Mouse (Mus musculus) intestine, embryonic 14.5 days (tissue): ENCODE measurements around the gene P4htm. TPM values are rescaled to one million over a fixed set of nuclear protein-coding genes. Genes with fewer than 3 reads are reported as not detected.

Experiments
- ATAC-seq: fragments of 200-750 bp; cut with Nextera tagmentation; replicated peaks from 2 replicates; pipeline ENCODE4 v1.8.0; 2017; ENCODE audit warnings: low read depth, moderate number of reproducible peaks, moderate TSS enrichment, moderate library complexity; ENCODE audit not compliant: low FRiP score, low TSS enrichment
- DNase-seq: peaks from one replicate; pipeline ENCODE4 v3.0.0-alpha.2; 2018; ENCODE audit warnings: low spot score
- H3K27ac ChIP-seq: fragments of 300-500 bp; sonication (generic); 2 replicates; pipeline ENCODE4 v1.5.1; 2014; ENCODE audit warnings: low read depth, mild to moderate bottlenecking, control low read depth
- H3K27me3 ChIP-seq: fragments of 300-500 bp; sonication (generic); replicated peaks from 2 replicates; pipeline ENCODE4 v1.6.1; 2014; ENCODE audit warnings: low read length, control low read depth; ENCODE audit not compliant: control insufficient read depth, insufficient read depth
- H3K36me3 ChIP-seq: fragments of 300-500 bp; sonication (generic); 2 replicates; pipeline ENCODE4 v1.6.1; 2014; ENCODE audit warnings: low read length, control low read depth; ENCODE audit not compliant: control insufficient read depth, insufficient read depth
- H3K4me1 ChIP-seq: fragments of 300-500 bp; sonication (generic); replicated peaks from 2 replicates; pipeline ENCODE4 v1.6.1; 2014; ENCODE audit warnings: low read length, control low read depth, mixed read lengths; ENCODE audit not compliant: control insufficient read depth, insufficient read depth
- H3K4me2 ChIP-seq: fragments of 300-500 bp; sonication (generic); 2 replicates; pipeline ENCODE4 v1.6.1; 2014; ENCODE audit warnings: low read length
- H3K4me3 ChIP-seq: fragments of 300-500 bp; sonication (generic); 2 replicates; pipeline ENCODE4 v1.5.1; 2014; ENCODE audit warnings: low read depth, low read length, control low read depth, mixed read lengths
- H3K9ac ChIP-seq: fragments of 300-500 bp; sonication (generic); 2 replicates; pipeline ENCODE4 v1.6.1; 2014; ENCODE audit warnings: mild to moderate bottlenecking, low read length
- H3K9me3 ChIP-seq: fragments of 300-500 bp; sonication (generic); 2 replicates; pipeline ENCODE4 v1.6.1; 2016; ENCODE audit warnings: low read length, control low read depth; ENCODE audit not compliant: control insufficient read depth
- WGBS: fragments of 180-500 bp; shearing (Covaris S2); extraction: QIAGEN DNeasy Blood & Tissue Kit; methylation state at CpG from one replicate; pipeline ENCODE4 v1.1.7; 2014; 5-methylcytosine and 5-hydroxymethylcytosine counted together
- polyA plus RNA-seq: library from polyadenylated mRNA; unstranded; fragments of >200 nt; fragmentation: Nextera tagmentation; extraction: Ambion mirVana; gene quantifications from 2 replicates; pipeline ENCODE4 v1.2.1, GENCODE M21; 2014

P4htm gene
- polyA plus RNA-seq, 1 experiment from 2014 or later: 5.9 TPM

DNA sequence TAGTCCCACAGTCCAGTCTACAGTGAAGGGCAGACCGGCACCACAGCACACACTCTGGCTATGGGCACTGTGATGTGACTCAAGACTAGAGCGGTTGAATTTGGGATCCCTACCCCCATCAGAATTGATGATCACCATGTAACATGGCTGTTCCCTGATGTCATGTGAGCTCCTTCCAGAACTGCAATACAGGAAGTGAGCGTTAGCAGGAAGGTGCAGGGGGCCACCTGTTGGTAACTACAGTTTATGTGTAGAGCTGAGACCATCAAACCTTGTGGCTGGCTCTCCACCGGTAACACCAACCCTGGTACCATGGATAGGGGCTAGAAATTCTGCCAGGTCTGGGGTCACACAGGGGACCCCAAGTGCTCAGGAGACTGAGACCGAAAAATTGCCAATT lies 8.2 kb downstream of the P4htm start:
- H3K9me3 ChIP-seq: no peaks in the 10 kb centered on the region
- peaks cover 24% of the 10 kb centered on the region for H3K4me1 ChIP-seq
- WGBS: 56% methylated on average over 5 of the region's 5 CpGs
- no peaks in the 10 kb centered on the region for H3K36me3 ChIP-seq
- no peak for ATAC-seq
- no peak overlapping the region for H3K27ac ChIP-seq
- no peaks in the 10 kb centered on the region for H3K27me3 ChIP-seq
- no peak overlapping the region for H3K4me3 ChIP-seq
- no peak overlapping the region for H3K9ac ChIP-seq
- DNase-seq: no peak
- no peak overlapping the region for H3K4me2 ChIP-seq

DNA sequence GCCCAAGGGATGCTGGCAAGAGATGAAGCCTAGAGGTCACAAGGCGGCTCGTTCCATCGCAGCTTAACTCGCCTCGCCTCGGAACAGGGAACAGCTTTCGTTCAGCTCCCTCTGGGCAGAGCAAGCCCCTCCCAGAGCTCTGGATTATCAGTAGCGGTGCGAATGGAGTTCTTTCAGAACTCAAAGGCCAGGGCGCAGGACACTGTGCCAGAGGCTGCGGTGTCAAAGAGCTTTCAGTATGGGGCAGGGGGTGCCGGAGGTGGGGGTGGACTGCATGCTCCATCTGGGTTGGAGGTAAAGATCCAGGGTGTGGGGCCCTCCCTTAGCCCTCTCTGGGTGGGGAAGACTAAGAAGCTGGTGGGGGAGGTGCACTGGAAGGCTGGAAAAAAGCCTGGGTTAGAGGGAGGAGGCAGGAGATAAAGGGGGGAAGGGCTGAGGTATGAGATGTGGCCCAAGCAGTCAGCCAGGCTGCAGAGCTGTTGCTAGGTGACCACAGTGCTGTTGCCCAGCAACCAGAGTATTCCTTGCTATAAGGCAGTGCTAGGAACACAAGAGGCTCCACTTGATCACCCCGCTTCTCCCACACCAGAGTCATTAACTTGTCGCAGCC lies 9.8 kb downstream of the P4htm start:
- Histone ChIP-seq H3K4me3 (no peak overlapping the region; the same call in 1 of the 2 replicates), H3K9ac (0 out of 2 replicates have a peak overlapping the region, but pooled peaks have one; percentile 25)
- peak; percentile 93 for ATAC-seq

DNA sequence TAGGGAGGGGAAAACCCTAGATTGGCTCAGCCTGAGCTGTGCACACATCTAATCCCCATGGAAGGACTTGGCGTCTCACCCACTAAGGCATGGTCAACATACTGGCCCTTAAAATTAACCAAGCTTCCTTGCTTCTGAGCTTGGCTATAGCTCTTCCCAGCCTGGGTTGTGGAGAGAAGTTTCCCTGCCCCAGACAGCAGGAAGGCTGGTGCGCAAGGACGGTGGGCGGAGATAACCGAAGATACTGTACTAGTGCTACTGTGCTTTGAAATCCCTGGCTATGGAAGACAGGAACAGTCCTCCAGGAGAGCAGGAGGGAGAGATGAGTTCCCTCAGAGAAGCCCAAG lies 18.1 kb downstream of the P4htm start:
- 51% methylated on average over 5 of the region's 5 CpGs for WGBS
- no peak for ATAC-seq
- Histone ChIP-seq H3K27ac (peak overlapping the region; percentile 91), H3K9ac (peak overlapping the region; percentile 74), H3K4me3 (peak overlapping the region; percentile 70; the same call in 1 of the 2 replicates), H3K36me3 (peaks cover 20% of the 10 kb centered on the region), H3K9me3 (no peaks in the 10 kb centered on the region), H3K4me2 (peak overlapping the region; percentile 81), H3K27me3 (no peaks in the 10 kb centered on the region), H3K4me1 (peaks cover 25% of the 10 kb centered on the region)
- DNase-seq: no peak

More for the DNA sequence above, 9.8 kb downstream of the P4htm start:
- H3K9me3 ChIP-seq: no peaks in the 10 kb centered on the region
- peak overlapping the region; percentile 78 for H3K27ac ChIP-seq
- DNase-seq: peak; percentile 82
- WGBS: 3% methylated on average over 14 of the region's 14 CpGs
- H3K36me3 ChIP-seq: no peaks in the 10 kb centered on the region
- H3K4me2 ChIP-seq: peak overlapping the region; percentile 42
- H3K4me1 ChIP-seq: peaks cover 24% of the 10 kb centered on the region
- H3K27me3 ChIP-seq: no peaks in the 10 kb centered on the region

DNA sequence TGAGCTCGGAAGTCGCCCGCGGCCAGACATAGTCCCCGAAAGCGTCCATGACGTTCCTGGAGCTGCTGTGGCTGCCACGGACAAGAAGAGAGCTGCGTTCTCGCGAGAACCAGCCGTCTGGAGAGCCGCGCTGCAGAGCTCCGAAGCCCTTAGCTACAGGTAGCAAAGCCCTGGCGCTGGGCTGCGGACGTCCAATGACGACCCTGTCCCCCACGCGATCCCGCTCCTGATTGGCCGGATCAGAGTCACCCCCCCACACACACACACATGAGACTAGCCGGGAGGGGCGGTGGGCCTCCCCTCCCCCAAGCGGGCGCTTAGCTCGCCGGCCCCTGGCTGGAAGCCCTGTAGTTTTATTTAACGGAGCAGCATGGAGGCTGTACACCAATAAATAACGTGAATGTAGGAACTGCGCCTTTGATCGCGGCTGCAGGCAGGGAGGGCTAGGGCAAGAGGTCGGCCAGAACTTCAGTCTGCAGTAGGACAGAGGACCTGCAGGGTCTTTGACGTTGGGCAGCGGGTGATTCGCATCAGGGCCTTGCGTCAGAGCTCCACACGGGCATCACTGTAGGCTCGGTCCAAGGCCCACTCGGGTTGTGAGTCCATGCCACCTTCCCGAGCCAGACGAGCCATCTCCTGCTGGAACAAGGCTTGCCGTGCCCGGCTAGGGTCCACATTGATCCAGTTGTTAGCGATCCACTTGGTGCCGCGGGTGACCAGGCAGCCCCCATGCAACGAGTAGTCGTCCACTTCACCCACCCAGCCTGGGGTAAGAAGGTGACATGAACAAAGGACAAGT lies 18.7 kb downstream of the P4htm start, which contains the start of gene Wdr6:
TSS of gene Wdr6 (minus strand) at position 195 of the 799 bp plus-strand sequence.
- Histone ChIP-seq H3K4me1 (peaks cover 30% of the 10 kb centered on the region), H3K27ac (peak within 1 kb of the TSS; percentile 91)

DNA sequence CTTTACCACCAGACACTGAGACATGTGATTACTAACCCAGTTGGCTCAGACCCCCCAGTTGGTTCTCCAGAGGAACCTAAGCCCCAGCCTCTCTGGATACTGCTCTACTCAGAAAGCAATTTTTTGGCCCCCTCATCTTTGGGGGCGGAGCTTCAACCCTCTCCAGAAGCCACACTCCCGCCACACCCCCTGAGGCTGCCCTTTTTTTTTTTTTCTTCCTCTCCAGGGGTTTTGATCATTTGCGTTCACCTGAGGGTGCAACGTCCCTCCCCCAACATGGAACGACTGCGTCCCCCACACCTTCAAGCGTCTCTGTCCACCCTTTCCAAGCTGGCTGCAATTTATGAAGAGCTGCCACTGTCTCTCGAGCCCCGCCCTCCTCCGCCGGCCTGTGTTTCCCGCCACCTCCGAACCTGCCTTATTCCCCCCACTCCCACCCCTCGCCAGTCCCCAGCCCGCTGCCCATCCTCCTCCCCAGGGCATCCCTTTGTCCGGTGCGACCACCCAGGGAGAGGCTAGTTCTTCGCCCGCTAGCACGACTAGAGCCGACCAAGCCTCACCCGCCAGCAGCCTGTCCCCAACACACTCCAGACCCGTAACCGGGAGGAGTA lies 19.4 kb downstream of the P4htm start:
- Histone ChIP-seq H3K9ac (peak overlapping the region; percentile 74), H3K36me3 (peaks cover 32% of the 10 kb centered on the region), H3K4me3 (peak overlapping the region; percentile 70), H3K4me2 (peak overlapping the region; percentile 81), H3K27ac (peak overlapping the region; percentile 91), H3K27me3 (no peaks in the 10 kb centered on the region), H3K4me1 (peaks cover 33% of the 10 kb centered on the region), H3K9me3 (no peaks in the 10 kb centered on the region)
- WGBS: under 1% methylated on average over 24 of the region's 24 CpGs
- DNase-seq: no peak
- peak; percentile 40; the same call in 1 of the 2 replicates for ATAC-seq

More for the DNA sequence above, 18.7 kb downstream of the P4htm start, which contains the start of gene Wdr6:
- Histone ChIP-seq H3K4me2 (peak within 1 kb of the TSS; percentile 81), H3K9ac (peak within 1 kb of the TSS; percentile 74), H3K9me3 (no peaks in the 10 kb centered on the region), H3K27me3 (no peaks in the 10 kb centered on the region), H3K36me3 (peaks cover 26% of the 10 kb centered on the region), H3K4me3 (peak within 1 kb of the TSS; percentile 70)
- 5% methylated on average over 51 of the region's 51 CpGs for WGBS
- DNase-seq: peak; percentile 92
- peak; percentile 96 for ATAC-seq

DNA sequence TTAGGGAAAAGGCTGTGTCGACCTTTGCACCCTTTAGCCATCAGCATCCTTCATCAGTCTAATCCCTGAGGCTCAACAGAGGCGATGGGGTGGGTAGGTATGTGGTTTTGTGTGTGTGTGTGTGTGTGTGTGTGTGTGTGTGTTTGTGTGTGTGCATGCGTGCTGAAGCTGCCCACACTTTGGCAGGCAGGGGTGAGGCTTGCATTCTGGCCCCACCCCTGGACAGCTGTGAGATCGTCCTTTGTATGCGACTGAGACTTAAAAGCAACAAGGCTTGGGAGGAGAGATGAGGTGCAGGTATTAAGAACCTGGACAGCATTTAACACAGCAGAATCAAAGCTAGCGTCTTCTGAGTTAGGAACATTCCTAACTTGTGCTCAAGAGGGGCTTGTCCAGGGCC lies 20.4 kb downstream of the P4htm start:
- Histone ChIP-seq H3K4me2 (peak overlapping the region; percentile 81), H3K9ac (peak overlapping the region; percentile 23; the same call in 1 of the 2 replicates), H3K4me3 (peak overlapping the region; percentile 70), H3K27me3 (no peaks in the 10 kb centered on the region), H3K27ac (no peak overlapping the region), H3K36me3 (peaks cover 42% of the 10 kb centered on the region), H3K9me3 (no peaks in the 10 kb centered on the region), H3K4me1 (peaks cover 33% of the 10 kb centered on the region)
- WGBS: 41% methylated on average over 6 of the region's 6 CpGs
- DNase-seq (no peak), ATAC-seq (no peak)

DNA sequence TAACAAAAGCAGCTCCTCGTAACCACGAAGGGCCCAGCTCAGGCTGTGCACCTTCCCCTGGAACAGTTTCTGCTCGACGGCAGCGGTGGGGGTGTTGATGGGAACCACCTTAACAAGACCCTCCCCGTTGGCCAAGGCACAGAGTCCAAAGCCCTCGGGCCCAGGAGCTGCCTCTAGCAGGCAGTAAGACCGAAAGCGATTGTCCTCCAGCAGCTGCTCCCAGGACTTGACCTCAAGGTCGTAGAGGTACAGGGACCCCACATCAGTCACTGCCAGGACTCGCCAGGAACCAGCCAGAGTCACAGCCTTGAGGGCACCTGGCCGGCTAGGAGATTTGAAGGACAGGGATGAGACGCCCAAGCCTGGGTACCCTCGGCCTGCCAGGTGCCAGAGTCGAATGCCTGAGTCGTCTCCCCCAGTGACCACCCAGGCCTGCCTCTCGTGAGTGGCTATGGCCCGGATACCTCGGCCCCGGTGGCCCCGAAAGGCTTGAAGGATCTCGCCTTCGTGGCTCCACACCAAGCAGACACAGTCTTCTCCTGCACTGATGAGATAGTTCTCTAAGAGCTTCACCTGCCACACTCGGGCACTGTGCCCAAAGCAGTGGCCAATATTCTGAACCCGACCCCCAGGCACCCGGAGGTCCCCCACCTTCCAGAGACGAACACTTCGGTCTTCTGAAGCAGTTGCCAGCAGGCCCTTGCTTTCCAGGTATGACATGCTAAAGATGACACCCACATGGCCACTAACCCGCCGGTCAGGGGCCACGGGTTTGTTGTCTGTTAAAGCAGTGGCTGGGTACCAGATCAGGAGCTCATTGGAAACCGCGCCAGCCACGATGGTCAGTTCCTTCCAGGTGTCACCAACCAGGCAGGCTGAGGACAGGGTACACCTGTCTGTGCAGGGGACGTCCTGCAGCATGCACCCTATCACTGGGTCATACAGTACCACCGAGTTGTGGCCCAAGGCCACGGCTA lies 21.9 kb downstream of the P4htm start:
- H3K27ac ChIP-seq: no peak overlapping the region
- peaks cover 33% of the 10 kb centered on the region for H3K4me1 ChIP-seq
- H3K36me3 ChIP-seq: peaks cover 53% of the 10 kb centered on the region
- H3K9me3 ChIP-seq: no peaks in the 10 kb centered on the region
- H3K4me3 ChIP-seq: no peak overlapping the region
- no peaks in the 10 kb centered on the region for H3K27me3 ChIP-seq
- WGBS: 84% methylated on average over 37 of the region's 37 CpGs
- no peak overlapping the region for H3K9ac ChIP-seq
- no peak for DNase-seq
- no peak for ATAC-seq
- no peak overlapping the region for H3K4me2 ChIP-seq

DNA sequence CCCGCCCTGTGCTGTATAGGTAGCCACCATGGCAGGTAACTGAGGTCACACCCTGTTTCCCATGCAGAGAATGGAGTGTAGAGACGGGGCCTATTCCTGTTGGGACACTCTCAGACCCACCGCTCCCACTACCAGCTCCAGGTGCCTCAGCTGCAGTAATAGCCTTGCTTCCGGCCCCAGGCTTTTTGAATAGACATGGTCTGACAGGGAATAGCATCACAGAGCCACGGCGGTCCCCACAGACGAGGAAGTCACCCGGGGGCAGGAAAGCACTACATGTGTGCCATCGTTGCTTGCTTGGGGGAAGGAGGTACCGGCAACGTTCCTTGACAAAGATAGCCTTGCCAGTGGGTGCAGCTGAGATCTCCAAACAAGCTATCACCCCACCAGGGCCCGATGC lies 22.5 kb downstream of the P4htm start:
- Histone ChIP-seq H3K9me3 (no peaks in the 10 kb centered on the region), H3K4me2 (no peak overlapping the region), H3K9ac (no peak overlapping the region), H3K4me1 (peaks cover 36% of the 10 kb centered on the region), H3K27ac (no peak overlapping the region), H3K4me3 (no peak overlapping the region), H3K27me3 (no peaks in the 10 kb centered on the region), H3K36me3 (peaks cover 53% of the 10 kb centered on the region)
- 88% methylated on average over 12 of the region's 12 CpGs for WGBS
- DNase-seq (no peak), ATAC-seq (no peak)
